Mouse (Mus musculus): ENCODE data around the gene Lpp.
"Not testable (repeated sequence)": the region's sequence is repeated elsewhere in the genome, so short reads cannot be mapped to it uniquely, and the experiment has no call there.

The Lpp gene

GRCm38 (mm10) chr16:24991059-24991541 lies 597.8 kb downstream of the Lpp start:
- DNase-seq (ENCODE audit: low read depth): no peak

- DNase-seq (ENCODE audit: low read depth): no peak
Measured at GRCm38 (mm10) chr16:24991995-24992394, 598.7 kb downstream of the Lpp start.

GRCm38 (mm10) chr16:24992494-24992893 lies 599.2 kb downstream of the Lpp start:
- no peak for DNase-seq (ENCODE audit: low read depth)

- peak; percentile 25 for DNase-seq (ENCODE audit: low read depth)
Measured at GRCm38 (mm10) chr16:25010980-25011877, 617.9 kb downstream of the Lpp start.

- DNase-seq (ENCODE audit: low read depth): no peak
Measured at GRCm38 (mm10) chr16:25012938-25013337, 619.6 kb downstream of the Lpp start.

GRCm38 (mm10) chr16:25016261-25016836 lies 623.0 kb downstream of the Lpp start:
- DNase-seq (ENCODE audit: low read depth): peak; percentile 12

GRCm38 (mm10) chr16:25017046-25017445 lies 623.7 kb downstream of the Lpp start:
- DNase-seq (ENCODE audit: low read depth): no peak

- not testable (repeated sequence) for DNase-seq (ENCODE audit: low read depth)
Measured at GRCm38 (mm10) chr16:25021743-25022359, 628.5 kb downstream of the Lpp start.

- DNase-seq (ENCODE audit: low read depth): no peak
Measured at GRCm38 (mm10) chr16:25024591-25024990, 631.3 kb downstream of the Lpp start.

- DNase-seq (ENCODE audit: low read depth): no peak
Measured at GRCm38 (mm10) chr16:25026191-25026590, 632.9 kb downstream of the Lpp start.

GRCm38 (mm10) chr16:25029548-25029947 lies 636.2 kb downstream of the Lpp start:
- DNase-seq (ENCODE audit: low read depth): no peak

- DNase-seq (ENCODE audit: low read depth): no peak
Measured at GRCm38 (mm10) chr16:25037361-25037760, 644.1 kb downstream of the Lpp start.

GRCm38 (mm10) chr16:25038529-25038928 lies 645.2 kb downstream of the Lpp start:
- no peak for DNase-seq (ENCODE audit: low read depth)

GRCm38 (mm10) chr16:25039904-25040303 lies 646.6 kb downstream of the Lpp start:
- no peak for DNase-seq (ENCODE audit: low read depth)

- no peak for DNase-seq (ENCODE audit: low read depth)
Measured at GRCm38 (mm10) chr16:25041165-25041564, 647.9 kb downstream of the Lpp start.

GRCm38 (mm10) chr16:25041855-25042529 lies 648.7 kb downstream of the Lpp start:
- DNase-seq (ENCODE audit: low read depth): peak; percentile 88
